Mouse (Mus musculus): ENCODE results near the gene Schip1. TPM values are rescaled to one million over a fixed set of nuclear protein-coding genes. Genes with fewer than 3 reads are reported as not detected.

Gene Schip1
- polyA plus RNA-seq, 2 experiments = 1.1 to 1.6 TPM

DNA sequence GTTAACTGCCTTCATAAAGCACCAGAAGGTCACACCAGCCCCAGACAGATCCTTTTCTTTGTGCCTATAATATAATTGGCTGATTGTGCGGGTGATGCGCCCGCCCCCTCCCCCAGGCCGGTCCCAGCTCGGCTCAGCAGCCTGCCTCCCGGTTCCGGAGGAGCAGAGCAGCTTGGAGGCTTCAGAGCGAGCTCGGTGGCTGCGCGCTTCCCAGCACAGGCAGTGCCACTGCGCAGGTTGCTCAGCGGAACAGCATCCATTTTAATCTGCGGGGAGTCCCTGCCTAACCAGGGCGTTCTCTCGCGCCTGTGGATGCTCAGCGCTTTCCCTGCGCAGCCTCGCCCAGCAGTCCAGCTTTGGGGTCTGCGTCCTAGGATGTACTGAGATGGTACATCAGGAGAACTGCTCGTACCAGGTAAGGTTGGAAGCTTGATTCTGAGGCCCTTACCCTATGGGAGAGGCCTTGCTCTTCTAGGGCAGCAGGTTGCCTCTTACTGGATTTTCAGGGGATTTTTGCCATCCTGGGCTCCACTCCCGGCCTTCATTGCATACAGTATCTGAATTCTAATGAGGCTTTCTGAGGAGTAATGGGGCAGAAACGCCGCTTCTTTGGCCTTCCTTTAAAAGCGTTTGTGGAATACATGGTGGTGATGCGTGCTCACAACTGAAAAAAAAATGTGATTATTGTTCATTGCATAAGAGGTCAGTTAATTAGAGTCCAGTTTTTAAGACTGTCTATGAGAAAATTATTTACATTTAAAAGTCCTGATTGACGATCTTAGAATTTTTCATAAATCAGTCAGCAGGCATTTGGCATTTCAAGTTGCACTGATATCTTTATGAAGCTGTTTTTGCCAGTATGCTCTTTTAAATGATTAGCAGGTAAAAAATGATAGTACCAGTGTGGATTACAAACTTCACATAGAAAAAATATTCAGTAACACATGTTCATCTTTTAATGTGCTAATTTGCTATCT lies 507.9 kb downstream of the Schip1 start:
- H3K4me2 ChIP-seq (ENCODE audit: low read depth) = peak overlapping the region; percentile 13; the same call in 1 of the 2 replicates
- no peaks in the 10 kb centered on the region for H3K9me3 ChIP-seq (ENCODE audit: control insufficient read depth, low read length)
- no peak overlapping the region for H3K27ac ChIP-seq
- H3K4me3 ChIP-seq (ENCODE audit: insufficient read depth in 1 of 2, low read depth in 2 of 2, low read length in 2 of 2) = no peak overlapping the region
- H3K27me3 ChIP-seq (ENCODE audit: control insufficient read depth, insufficient read depth, low read length) = no peaks in the 10 kb centered on the region
- ATAC-seq (ENCODE audit: insufficient read depth) (no peak), DNase-seq (ENCODE audit: low read depth in 3 of 3, low spot score in 3 of 3) (no peak)
- TF ChIP-seq EP300 (IDR thresholded peaks at IDR 0.05; ENCODE audit: low read depth) = no peak
- no peak for TF ChIP-seq CTCF (IDR thresholded peaks at IDR 0.05; ENCODE audit: low read depth)
- WGBS (ENCODE audit: insufficient replicate concordance) = 28% methylated on average over 28 of the region's 28 CpGs
- H3K4me1 ChIP-seq (replicated peaks; ENCODE audit: control insufficient read depth in 2 of 2, insufficient read depth in 2 of 2, low read length in 1 of 2) = no peaks in the 10 kb centered on the region
- H3K36me3 ChIP-seq (replicated peaks; ENCODE audit: control insufficient read depth, insufficient read depth, low read depth) = no peaks in the 10 kb centered on the region
- no peak overlapping the region for H3K9ac ChIP-seq (replicated peaks)

- H3K4me2 ChIP-seq (ENCODE audit: low read depth) = no peak overlapping the region
- H3K27ac ChIP-seq = no peak overlapping the region
- no peaks in the 10 kb centered on the region for H3K27me3 ChIP-seq (ENCODE audit: control insufficient read depth, insufficient read depth, low read length)
- WGBS (ENCODE audit: insufficient replicate concordance) = 56% methylated on average over 3 of the region's 3 CpGs
- H3K9ac ChIP-seq (replicated peaks) = no peak overlapping the region
- H3K36me3 ChIP-seq (replicated peaks; ENCODE audit: control insufficient read depth, insufficient read depth, low read depth) = no peaks in the 10 kb centered on the region
- H3K4me3 ChIP-seq (ENCODE audit: insufficient read depth in 1 of 2, low read depth in 2 of 2, low read length in 2 of 2) = no peak overlapping the region
- TF ChIP-seq EP300 (IDR thresholded peaks at IDR 0.05; ENCODE audit: low read depth) (no peak), CTCF (IDR thresholded peaks at IDR 0.05; ENCODE audit: low read depth) (no peak)
- ATAC-seq (ENCODE audit: insufficient read depth) (no peak), DNase-seq (ENCODE audit: low read depth in 3 of 3, low spot score in 3 of 3) (no peak)
- H3K9me3 ChIP-seq (ENCODE audit: control insufficient read depth, low read length) = no peaks in the 10 kb centered on the region
- H3K4me1 ChIP-seq (replicated peaks; ENCODE audit: control insufficient read depth in 2 of 2, insufficient read depth in 2 of 2, low read length in 1 of 2) = no peaks in the 10 kb centered on the region
Observed at GRCm38 (mm10) chr3:68573226-68573624, 508.6 kb downstream of the Schip1 start.

- H3K4me2 ChIP-seq (ENCODE audit: low read depth) = no peak overlapping the region
Observed at GRCm38 (mm10) chr3:68574097-68574496, 509.5 kb downstream of the Schip1 start.

DNA sequence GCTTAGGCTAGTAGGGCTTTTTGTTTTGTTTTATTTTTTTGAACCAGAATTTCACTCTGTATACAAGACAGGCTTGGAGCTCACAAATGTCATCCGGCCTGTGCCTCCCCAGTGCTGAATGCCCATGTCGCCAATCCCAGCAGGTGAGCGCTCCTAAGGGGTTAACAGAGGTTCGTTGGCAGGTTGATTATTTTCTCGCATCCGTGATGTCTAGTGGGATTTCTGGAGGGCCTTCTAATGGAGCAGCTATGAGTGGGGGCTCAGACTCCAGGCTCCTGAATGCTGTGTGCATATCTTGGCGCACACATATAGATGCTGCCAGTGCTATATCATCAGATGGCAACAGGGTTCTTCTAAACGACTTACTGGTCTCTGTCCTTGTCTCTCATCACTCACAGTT lies 510.0 kb downstream of the Schip1 start:
- no peaks in the 10 kb centered on the region for H3K9me3 ChIP-seq (ENCODE audit: control insufficient read depth, low read length)
- H3K27ac ChIP-seq = no peak overlapping the region
- no peaks in the 10 kb centered on the region for H3K27me3 ChIP-seq (ENCODE audit: control insufficient read depth, insufficient read depth, low read length)
- H3K36me3 ChIP-seq (replicated peaks; ENCODE audit: control insufficient read depth, insufficient read depth, low read depth) = no peaks in the 10 kb centered on the region
- no peak overlapping the region for H3K4me2 ChIP-seq (ENCODE audit: low read depth)
- H3K4me3 ChIP-seq (ENCODE audit: insufficient read depth in 1 of 2, low read depth in 2 of 2, low read length in 2 of 2) = no peak overlapping the region
- TF ChIP-seq EP300 (IDR thresholded peaks at IDR 0.05; ENCODE audit: low read depth) (no peak), CTCF (IDR thresholded peaks at IDR 0.05; ENCODE audit: low read depth) (no peak)
- DNase-seq (ENCODE audit: low read depth in 3 of 3, low spot score in 3 of 3) (no peak), ATAC-seq (ENCODE audit: insufficient read depth) (no peak)
- 66% methylated on average over 8 of the region's 8 CpGs for WGBS (ENCODE audit: insufficient replicate concordance)
- H3K9ac ChIP-seq (replicated peaks) = no peak overlapping the region
- no peaks in the 10 kb centered on the region for H3K4me1 ChIP-seq (replicated peaks; ENCODE audit: control insufficient read depth in 2 of 2, insufficient read depth in 2 of 2, low read length in 1 of 2)

More at GRCm38 (mm10) chr3:68574097-68574496, 509.5 kb downstream of the Schip1 start:
- no peak overlapping the region for H3K9ac ChIP-seq (replicated peaks)
- H3K27ac ChIP-seq = no peak overlapping the region
- no peaks in the 10 kb centered on the region for H3K9me3 ChIP-seq (ENCODE audit: control insufficient read depth, low read length)
- 49% methylated on average over 8 of the region's 8 CpGs for WGBS (ENCODE audit: insufficient replicate concordance)
- ATAC-seq (ENCODE audit: insufficient read depth) = no peak
- H3K36me3 ChIP-seq (replicated peaks; ENCODE audit: control insufficient read depth, insufficient read depth, low read depth) = no peaks in the 10 kb centered on the region
- no peaks in the 10 kb centered on the region for H3K4me1 ChIP-seq (replicated peaks; ENCODE audit: control insufficient read depth in 2 of 2, insufficient read depth in 2 of 2, low read length in 1 of 2)
- DNase-seq (ENCODE audit: low read depth in 3 of 3, low spot score in 3 of 3) = no peak
- no peak overlapping the region for H3K4me3 ChIP-seq (ENCODE audit: insufficient read depth in 1 of 2, low read depth in 2 of 2, low read length in 2 of 2)
- TF ChIP-seq EP300 (IDR thresholded peaks at IDR 0.05; ENCODE audit: low read depth) = no peak
- no peak for TF ChIP-seq CTCF (IDR thresholded peaks at IDR 0.05; ENCODE audit: low read depth)
- no peaks in the 10 kb centered on the region for H3K27me3 ChIP-seq (ENCODE audit: control insufficient read depth, insufficient read depth, low read length)

DNA sequence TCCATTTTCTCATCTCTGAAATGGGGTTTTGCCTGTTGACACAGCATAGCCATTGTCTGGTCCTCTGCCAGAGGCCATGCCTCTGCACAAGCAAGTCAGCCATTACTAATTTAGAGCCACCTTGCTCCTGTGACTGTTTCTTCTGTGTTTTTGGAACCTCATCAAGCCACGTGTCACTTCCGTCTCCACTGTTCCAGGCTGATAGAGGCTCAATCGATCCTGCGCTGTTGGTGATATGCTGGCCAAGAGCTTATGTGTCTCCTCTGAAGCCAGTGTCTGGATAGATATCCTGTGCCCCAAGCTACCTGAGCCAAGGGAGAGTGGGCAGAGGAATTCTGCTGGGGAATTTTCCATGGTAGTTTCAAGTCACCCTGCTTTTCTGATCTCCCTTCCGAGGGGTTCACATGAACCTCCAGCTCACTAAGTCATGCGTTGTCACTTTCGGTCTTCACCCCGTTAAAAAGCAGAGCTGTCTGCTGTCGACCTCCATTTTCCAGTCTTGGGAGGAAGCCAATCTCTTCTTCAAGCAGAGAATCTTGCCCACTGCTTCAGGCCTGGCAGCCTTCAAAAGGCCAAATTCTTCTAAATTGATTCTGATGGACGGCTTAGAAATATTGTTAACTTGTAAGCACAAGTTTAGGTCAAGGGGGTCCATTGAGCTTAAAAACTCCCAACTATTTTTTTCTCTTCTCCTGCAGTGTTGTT lies 511.2 kb downstream of the Schip1 start:
- no peak overlapping the region for H3K9ac ChIP-seq (replicated peaks)
- no peaks in the 10 kb centered on the region for H3K9me3 ChIP-seq (ENCODE audit: control insufficient read depth, low read length)
- no peaks in the 10 kb centered on the region for H3K27me3 ChIP-seq (ENCODE audit: control insufficient read depth, insufficient read depth, low read length)
- H3K36me3 ChIP-seq (replicated peaks; ENCODE audit: control insufficient read depth, insufficient read depth, low read depth) = no peaks in the 10 kb centered on the region
- no peak for ATAC-seq (ENCODE audit: insufficient read depth)
- H3K4me2 ChIP-seq (ENCODE audit: low read depth) = no peak overlapping the region
- TF ChIP-seq CTCF (IDR thresholded peaks at IDR 0.05; ENCODE audit: low read depth) (no peak), EP300 (IDR thresholded peaks at IDR 0.05; ENCODE audit: low read depth) (no peak)
- H3K27ac ChIP-seq = no peak overlapping the region
- H3K4me1 ChIP-seq (replicated peaks; ENCODE audit: control insufficient read depth in 2 of 2, insufficient read depth in 2 of 2, low read length in 1 of 2) = no peaks in the 10 kb centered on the region
- DNase-seq (ENCODE audit: low read depth in 3 of 3, low spot score in 3 of 3) = no peak
- WGBS (ENCODE audit: insufficient replicate concordance) = 68% methylated on average over 10 of the region's 10 CpGs
- no peak overlapping the region for H3K4me3 ChIP-seq (ENCODE audit: insufficient read depth in 1 of 2, low read depth in 2 of 2, low read length in 2 of 2)
